Mouse (Mus musculus) ES-E14 (cell line): ENCODE measurements at regions not wholly inside any gene's neighbourhood (a gene's known extent, or its start where the extent isn't known, plus 50 kb on each side); places are given as distances from the start of the nearest gene placed in this dataset.
"Not testable (repeated sequence)": the region's sequence is repeated elsewhere in the genome, so short reads cannot be mapped to it uniquely, and the experiment has no call there.

Experiments
- DNase-seq: peaks from one replicate; pipeline ENCODE4 v3.0.0-alpha.2; 2013; ENCODE audit warnings: low read depth, low spot score
- H3K27ac ChIP-seq: 2 replicates; pipeline ENCODE4 v1.5.1; 2012; ENCODE audit warnings: low read depth, mild to moderate bottlenecking, low read length, moderate library complexity, mixed read lengths; ENCODE audit not compliant: poor library complexity, insufficient read depth, severe bottlenecking
- H3K36me3 ChIP-seq: 2 replicates; pipeline ENCODE4 v1.6.1; 2012; ENCODE audit warnings: mild to moderate bottlenecking, low read length, moderate library complexity, mixed read lengths; ENCODE audit not compliant: control insufficient read depth, poor library complexity, insufficient read depth, severe bottlenecking
- H3K4me1 ChIP-seq, 2 experiments: fragments of 150-350 bp in 1 of 2; sonication (generic) in 1 of 2; 2 replicates each; pipeline ENCODE4 v1.6.1; 2012; ENCODE audit warnings: low read length in 2 of 2, mild to moderate bottlenecking in 1 of 2, mixed read lengths in 1 of 2; ENCODE audit not compliant: control insufficient read depth in 2 of 2, insufficient read depth in 2 of 2, poor library complexity in 1 of 2
- H3K4me3 ChIP-seq, 2 experiments: fragments of 150-350 bp in 1 of 2; sonication (generic) in 1 of 2; 2 replicates each; pipeline ENCODE4 v1.5.1; 2012; ENCODE audit warnings: low read length in 2 of 2, low read depth in 1 of 2, mild to moderate bottlenecking in 1 of 2, mixed read lengths in 1 of 2; ENCODE audit not compliant: insufficient read depth in 1 of 2, poor library complexity in 1 of 2, severe bottlenecking in 1 of 2
- H3K9ac ChIP-seq: 2 replicates; pipeline ENCODE4 v1.6.1; 2012; ENCODE audit warnings: low read depth, mild to moderate bottlenecking, low read length, mixed read lengths; ENCODE audit not compliant: poor library complexity, insufficient read depth, severe bottlenecking
- H3K9me3 ChIP-seq: fragments of 150-350 bp; sonication (generic); 2 replicates; pipeline ENCODE4 v1.6.1; 2012; ENCODE audit warnings: low read depth, mild to moderate bottlenecking, low read length; ENCODE audit not compliant: control insufficient read depth, insufficient read depth
- CHD2 ChIP-seq: IDR thresholded peaks from 2 replicates; pipeline ENCODE4 v1.6.1; 2014; ENCODE audit warnings: mild to moderate bottlenecking, low read depth, low read length, inconsistent platforms
- HCFC1 ChIP-seq: IDR thresholded peaks from 2 replicates; pipeline ENCODE4 v1.6.1; 2012; ENCODE audit warnings: low read length, inconsistent platforms, borderline replicate concordance; ENCODE audit not compliant: insufficient read depth
- MAFK ChIP-seq: IDR thresholded peaks from 2 replicates; pipeline ENCODE4 v1.6.1; 2014; ENCODE audit warnings: mild to moderate bottlenecking, low read depth, low read length, inconsistent platforms; ENCODE audit not compliant: insufficient read depth
- ZC3H11A ChIP-seq: IDR thresholded peaks from 2 replicates; pipeline ENCODE4 v1.6.1; 2012; ENCODE audit warnings: low read depth, mild to moderate bottlenecking, inconsistent platforms, low read length, borderline replicate concordance
- ZNF384 ChIP-seq: IDR thresholded peaks from 2 replicates; pipeline ENCODE4 v1.6.1; 2012; ENCODE audit warnings: low read depth, low read length, inconsistent platforms
- in situ Hi-C, 2 experiments: fragments of 600-800 bp; cut with MboI; formaldehyde crosslinking; loops; one replicate each; pipeline ENCODE4 v1.15.1; 2025; ENCODE audit warnings: low sequenced_read_pairs in 2 of 2, inconsistent platforms in 1 of 2; ENCODE audit not compliant: unreplicated experiment in 2 of 2

DNA sequence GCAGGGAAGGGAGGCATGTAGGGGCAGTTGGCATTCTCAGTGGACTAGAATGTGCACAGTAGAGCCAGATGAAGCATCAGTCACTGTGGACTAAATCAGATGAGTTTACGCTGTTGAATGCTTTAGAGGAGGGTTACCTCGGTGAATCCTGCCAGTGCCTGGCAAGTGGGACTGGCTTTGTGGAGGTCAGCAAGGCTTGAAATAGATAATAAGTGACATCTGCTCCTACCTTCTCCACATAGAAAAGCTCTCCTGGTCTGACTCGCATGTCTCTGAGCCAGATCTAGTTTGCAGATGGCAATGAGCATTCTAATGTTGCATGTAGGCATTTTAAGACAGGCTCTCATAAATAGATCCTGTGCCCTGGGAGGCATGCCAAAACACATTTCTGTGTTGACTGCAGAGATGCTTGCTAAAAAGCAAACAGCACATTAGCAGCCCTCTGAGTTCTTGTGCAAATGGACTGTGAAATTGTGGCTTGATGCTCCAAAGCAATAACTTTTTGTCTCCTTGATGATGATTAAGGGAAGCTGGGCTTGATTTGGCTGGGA lies 310.3 kb upstream of the Api5 start:
- no peaks in the 10 kb centered on the region for H3K9me3 ChIP-seq
- H3K36me3 ChIP-seq, result no peaks in the 10 kb centered on the region
- no peaks in the 10 kb centered on the region for H3K4me1 ChIP-seq
- TF ChIP-seq ZC3H11A (no peak), CHD2 (no peak), MAFK (no peak), ZNF384 (no peak), HCFC1 (no peak)
- in situ Hi-C loops, result no loop called here
- H3K9ac ChIP-seq, result no peak overlapping the region
- no peak overlapping the region for H3K27ac ChIP-seq
- DNase-seq, result no peak
- H3K4me3 ChIP-seq, result no peak overlapping the region

DNA sequence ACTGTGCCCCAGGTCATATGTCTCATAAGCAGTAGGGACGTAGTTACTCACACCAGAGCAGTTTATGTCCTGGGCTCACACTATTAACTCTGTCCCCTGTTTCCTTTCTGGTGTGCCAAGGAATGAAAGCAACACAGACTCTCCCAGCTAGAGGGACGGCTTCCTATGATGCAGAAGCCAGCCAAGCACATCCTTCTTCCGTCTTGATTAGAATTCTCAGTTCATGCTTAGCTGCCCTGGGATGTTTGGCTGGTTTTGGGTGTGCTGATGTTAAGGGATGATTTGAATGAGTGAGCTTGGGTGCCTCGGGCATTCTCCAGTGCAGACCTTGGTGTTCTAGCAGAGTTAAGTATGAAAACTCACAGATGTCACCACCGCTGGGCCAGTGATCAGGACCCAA lies 291.9 kb upstream of the Api5 start:
- Histone ChIP-seq H3K4me3 (no peak overlapping the region), H3K9me3 (no peaks in the 10 kb centered on the region), H3K27ac (no peak overlapping the region), H3K9ac (no peak overlapping the region), H3K36me3 (no peaks in the 10 kb centered on the region), H3K4me1 (no peaks in the 10 kb centered on the region)
- DNase-seq, result no peak
- in situ Hi-C loops, result no loop called here
- TF ChIP-seq MAFK (no peak), CHD2 (no peak), ZNF384 (no peak), ZC3H11A (no peak), HCFC1 (no peak)

- H3K27ac ChIP-seq, result no peak overlapping the region
- no peaks in the 10 kb centered on the region for H3K36me3 ChIP-seq
- no peak overlapping the region for H3K4me3 ChIP-seq
- no peak for TF ChIP-seq ZC3H11A
- TF ChIP-seq MAFK, result no peak
- TF ChIP-seq CHD2, result no peak
- TF ChIP-seq HCFC1, result no peak
- no peak for TF ChIP-seq ZNF384
- no peaks in the 10 kb centered on the region for H3K9me3 ChIP-seq
- no peak overlapping the region for H3K9ac ChIP-seq
- in situ Hi-C loops, result no loop called here
- no peaks in the 10 kb centered on the region for H3K4me1 ChIP-seq
- DNase-seq, result no peak
These were observed 261.4 kb upstream of the Api5 start for GRCm38 (mm10) chr2:94699383-94699782.

- DNase-seq, result no peak
- no peaks in the 10 kb centered on the region for H3K36me3 ChIP-seq
- no peaks in the 10 kb centered on the region for H3K9me3 ChIP-seq
- H3K27ac ChIP-seq, result no peak overlapping the region
- no peak overlapping the region for H3K4me3 ChIP-seq
- no peak overlapping the region for H3K9ac ChIP-seq
- TF ChIP-seq CHD2 (no peak), ZNF384 (no peak), MAFK (no peak), ZC3H11A (no peak)
- H3K4me1 ChIP-seq, result no peaks in the 10 kb centered on the region
- in situ Hi-C loops, result no loop called here
These were observed 257.3 kb upstream of the Api5 start for GRCm38 (mm10) chr2:94695212-94695611.

DNA sequence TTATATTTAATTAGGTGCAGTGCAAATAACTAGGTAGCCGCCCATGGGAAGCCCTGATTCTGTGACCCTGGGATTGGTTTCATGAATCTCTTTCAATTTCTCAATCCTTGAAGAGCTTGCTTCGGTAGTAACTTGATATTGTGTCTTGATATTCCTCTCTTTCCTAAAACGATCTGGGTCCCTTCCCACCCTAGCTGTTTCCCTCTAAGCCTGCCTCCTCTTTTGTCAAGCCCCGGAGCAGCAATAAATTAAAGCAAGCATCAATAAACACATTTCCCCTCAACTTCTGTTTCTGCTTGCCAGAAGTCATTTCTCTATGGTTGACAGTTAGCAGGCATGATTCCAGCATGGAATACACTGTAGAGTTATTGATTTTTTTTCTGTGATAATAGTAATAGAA lies 252.6 kb upstream of the Api5 start:
- no peaks in the 10 kb centered on the region for H3K9me3 ChIP-seq
- in situ Hi-C loops, result no loop called here
- no peak for TF ChIP-seq ZC3H11A
- no peak for TF ChIP-seq MAFK
- TF ChIP-seq HCFC1, result no peak
- no peak overlapping the region for H3K4me3 ChIP-seq
- H3K36me3 ChIP-seq, result no peaks in the 10 kb centered on the region
- H3K27ac ChIP-seq, result no peak overlapping the region
- no peaks in the 10 kb centered on the region for H3K4me1 ChIP-seq
- no peak overlapping the region for H3K9ac ChIP-seq
- no peak for DNase-seq

DNA sequence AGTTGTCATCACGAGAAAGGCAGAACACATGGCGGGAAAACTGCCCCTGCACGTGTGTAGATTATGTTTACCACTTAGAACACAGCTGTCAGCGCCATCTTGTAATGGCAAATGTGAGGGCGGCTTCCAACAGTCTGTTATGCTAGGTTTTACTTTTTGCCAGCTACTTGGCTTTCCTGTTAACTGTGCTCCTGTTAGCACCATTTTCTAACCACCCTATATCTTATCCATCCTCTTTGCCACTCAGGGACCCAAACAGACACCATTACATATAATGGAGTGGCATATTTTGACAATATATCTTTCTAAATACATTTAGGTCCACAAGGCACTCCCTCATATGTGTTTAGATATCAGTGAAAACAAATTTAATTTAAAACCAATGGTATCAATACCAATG lies 247.7 kb upstream of the Api5 start:
- H3K36me3 ChIP-seq, DNase-seq, H3K9me3 ChIP-seq, H3K4me1 ChIP-seq, H3K27ac ChIP-seq, H3K4me3 ChIP-seq, in situ Hi-C loops, H3K9ac ChIP-seq: not testable (repeated sequence)
